Mouse (Mus musculus) bone marrow, adult 2 months (tissue): ENCODE measurements at regions not wholly inside any gene's neighbourhood (a gene's known extent, or its start where the extent isn't known, plus 50 kb on each side); places are given as distances from the start of the nearest gene placed in this dataset.

Experiments used
- CTCF ChIP-seq: fragments of 200-500 bp; IDR thresholded peaks from 2 replicates; pipeline ENCODE4 v1.5.1; 2011; ENCODE audit warnings: low read length, control low read depth; ENCODE audit not compliant: control insufficient read depth, insufficient read depth
- POLR2A ChIP-seq: fragments of 200-500 bp; IDR thresholded peaks from 2 replicates; pipeline ENCODE4 v1.6.1; 2011; ENCODE audit warnings: low read depth, mild to moderate bottlenecking, control low read depth, low read length, borderline replicate concordance; ENCODE audit not compliant: control insufficient read depth

DNA sequence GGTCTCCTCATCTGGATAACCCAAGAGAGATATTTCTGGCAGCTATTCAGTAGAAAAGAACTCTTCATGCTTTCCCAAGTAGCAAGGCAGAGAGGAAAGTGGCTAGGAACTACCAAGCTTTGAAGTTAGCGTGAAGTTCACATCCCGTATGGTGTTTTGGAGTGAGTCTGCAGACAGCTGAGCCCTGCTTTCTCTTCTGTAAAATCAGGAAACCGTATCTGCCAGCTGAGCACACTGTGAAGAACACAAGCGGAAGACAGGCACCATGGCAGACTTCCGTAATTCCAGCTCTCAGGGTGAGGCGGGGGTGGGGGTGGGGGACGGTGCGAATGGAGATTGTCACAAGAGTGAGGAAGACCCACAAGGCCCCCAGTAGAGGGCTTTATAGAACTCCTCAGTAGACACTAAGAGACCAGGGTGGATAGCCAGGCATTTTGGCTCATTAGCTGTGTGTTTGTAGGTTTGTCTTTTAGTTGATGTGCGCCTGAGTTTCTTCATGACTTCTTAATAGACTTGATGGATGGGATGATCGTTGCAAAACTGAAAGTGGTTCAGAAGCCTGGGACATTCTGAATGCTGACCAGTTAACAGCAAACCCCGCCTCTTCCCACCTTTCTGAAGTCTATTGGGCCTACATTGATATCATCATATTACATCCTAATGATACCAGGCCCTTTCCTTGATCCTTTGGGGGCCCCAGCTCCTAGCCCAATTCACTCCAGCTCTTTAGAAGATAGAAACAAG is 287.4 kb downstream of the 4933412E24Rik start:
- TF ChIP-seq POLR2A (no peak), CTCF (no peak)
